Mouse (Mus musculus) retina, adult 2 months (tissue): ENCODE results near the gene Camk2d.

ENCODE experiments used
- DNase-seq: peaks from one replicate; pipeline ENCODE4 v3.0.0-alpha.2; 2012; ENCODE audit warnings: low read depth, low spot score

The Camk2d gene

DNA sequence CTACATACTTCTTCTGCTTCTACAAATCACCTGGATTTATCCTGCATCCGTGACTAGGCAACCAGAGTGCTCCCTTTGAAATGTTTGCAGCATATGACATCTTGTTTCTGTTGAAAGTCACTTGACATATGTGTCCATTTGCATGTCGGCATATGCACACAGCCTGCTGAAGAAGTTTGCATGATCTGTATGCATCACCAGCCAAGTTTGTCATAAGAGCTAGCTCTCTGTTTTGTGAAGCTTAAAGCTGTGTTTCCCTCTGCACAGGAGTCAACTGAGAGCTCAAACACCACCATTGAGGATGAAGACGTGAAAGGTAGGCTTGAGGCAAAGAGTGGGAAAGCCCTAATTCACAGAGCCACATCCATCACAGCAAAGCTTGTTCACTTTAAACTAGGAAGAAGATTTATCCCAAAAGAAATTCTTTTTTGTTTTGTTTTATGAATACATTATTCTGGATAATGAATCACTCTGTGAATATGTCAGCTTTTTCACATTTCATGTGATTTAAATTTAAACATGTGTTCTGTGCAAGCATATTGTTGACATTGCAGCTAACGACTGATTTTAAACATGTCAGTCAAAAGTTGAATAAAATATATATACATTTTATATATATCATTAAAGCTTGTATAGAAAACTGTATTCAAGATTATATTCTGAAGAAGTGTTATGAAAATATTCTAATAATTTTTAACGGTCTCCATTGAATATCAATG lies 214.4 kb downstream of the Camk2d start:
- DNase-seq = no peak

DNA sequence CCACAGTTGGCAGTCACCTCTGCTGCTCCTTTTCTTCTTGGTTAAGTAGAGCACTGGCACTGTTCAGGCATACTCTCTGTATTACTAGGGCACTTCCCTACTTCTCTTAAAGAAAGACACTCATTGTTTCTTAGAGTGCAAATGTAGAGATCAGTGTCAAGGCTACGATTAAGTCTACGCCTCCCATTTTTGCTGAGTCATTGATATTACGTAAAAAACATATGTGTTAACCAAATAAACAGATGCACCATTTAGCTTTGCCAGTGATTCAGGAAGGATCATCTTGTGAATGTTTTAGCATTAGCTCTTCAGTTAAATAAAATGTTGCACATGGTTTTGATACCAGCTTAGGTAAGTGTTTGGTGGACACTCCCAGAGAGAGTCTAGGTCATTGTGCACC lies 215.5 kb downstream of the Camk2d start:
- no peak for DNase-seq

DNA sequence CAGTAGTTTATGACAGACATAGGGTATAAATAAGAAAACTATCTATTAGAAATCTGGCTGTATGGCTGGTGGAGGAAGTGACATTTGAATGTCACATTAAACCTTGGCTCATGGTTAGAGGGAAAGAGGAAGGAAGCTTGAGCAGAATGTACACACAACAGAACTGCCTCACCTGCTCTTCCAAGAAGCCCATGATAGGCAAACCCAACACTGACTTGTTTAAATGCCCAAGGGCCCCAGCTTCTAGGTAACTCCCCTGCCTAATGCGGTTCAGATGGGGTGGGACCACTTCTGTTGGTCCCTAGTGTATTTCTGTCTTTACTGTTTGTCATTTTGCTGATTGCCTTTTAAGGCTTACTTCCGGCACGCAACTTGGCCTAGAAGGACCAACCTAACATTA lies 226.3 kb downstream of the Camk2d start:
- DNase-seq = no peak

DNA sequence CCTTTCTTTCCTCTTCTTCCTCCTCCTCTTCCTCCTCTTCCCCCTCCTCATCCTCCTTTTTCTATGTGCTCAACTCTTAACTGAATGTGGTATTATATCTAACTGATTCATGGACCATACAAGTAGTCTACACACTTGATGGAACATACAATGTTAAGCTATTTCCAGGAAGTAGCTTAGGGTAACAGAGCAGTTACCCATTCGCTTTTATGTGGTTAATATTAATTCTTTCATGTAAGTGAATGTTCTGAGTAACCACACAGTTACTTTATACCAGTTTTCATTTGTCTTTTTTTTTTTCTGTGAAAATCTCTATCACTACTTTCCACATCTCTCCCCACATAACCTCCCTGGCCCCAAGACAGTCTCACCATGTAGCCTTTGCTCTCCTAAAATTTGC lies 228.8 kb downstream of the Camk2d start:
- no peak for DNase-seq

DNA sequence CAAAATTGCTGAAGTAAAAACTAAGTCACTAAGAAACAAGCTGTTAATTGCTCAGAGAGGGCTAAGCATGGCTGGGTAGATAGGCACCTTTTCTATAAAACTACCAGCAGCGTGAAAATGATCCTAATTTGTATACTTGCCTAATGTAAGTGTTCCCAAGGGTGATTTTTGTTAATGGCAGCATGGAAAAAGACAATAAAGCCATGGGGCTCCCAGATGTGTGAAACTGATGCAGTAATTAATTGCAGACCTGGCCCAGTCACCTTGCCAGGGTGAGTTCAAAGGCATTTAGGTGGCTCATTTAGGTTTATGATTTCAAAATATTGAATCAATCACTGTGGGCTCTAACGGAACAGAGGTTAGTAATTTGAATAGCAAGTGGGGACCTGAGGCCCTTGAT lies 230.1 kb downstream of the Camk2d start:
- no peak for DNase-seq

DNA sequence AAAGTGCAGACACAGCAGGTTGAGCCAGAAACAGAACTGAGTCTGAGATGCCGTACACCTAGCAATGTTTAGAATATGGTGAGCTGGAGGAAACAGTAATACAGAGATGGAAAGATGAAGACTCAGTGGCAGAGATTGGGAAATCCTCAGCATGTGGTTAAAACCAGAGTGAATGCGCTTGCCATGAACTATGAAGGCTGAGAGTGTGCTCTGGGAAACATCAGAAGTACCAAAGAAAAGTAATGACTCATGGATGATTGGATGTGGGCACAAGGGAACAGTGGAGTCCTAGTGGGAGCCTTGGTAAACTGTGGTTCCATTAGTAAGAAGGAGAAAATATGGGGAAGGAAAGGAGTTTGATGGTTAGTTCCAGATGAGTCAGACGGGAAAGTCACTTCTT lies 231.8 kb downstream of the Camk2d start:
- DNase-seq = no peak

DNA sequence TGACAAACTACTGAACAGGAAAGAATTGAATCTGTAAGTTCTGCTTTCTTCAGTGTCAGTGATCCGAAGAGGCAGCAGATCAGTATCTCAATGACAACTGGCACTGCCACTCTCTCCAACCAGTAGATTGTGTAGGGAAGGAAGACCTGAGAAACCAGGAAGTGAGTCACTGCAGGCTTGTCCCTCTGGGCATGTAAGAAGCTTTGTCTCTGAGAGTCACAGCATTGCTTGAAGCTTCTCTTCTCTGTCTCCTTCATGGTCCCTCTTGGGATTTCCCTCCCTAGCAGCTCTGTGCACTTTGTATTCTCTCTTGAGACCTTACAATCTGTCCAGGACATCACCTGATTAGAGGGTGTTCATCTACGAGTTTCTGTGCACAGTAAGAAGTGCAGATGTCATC lies 233.7 kb downstream of the Camk2d start:
- DNase-seq = no peak

DNA sequence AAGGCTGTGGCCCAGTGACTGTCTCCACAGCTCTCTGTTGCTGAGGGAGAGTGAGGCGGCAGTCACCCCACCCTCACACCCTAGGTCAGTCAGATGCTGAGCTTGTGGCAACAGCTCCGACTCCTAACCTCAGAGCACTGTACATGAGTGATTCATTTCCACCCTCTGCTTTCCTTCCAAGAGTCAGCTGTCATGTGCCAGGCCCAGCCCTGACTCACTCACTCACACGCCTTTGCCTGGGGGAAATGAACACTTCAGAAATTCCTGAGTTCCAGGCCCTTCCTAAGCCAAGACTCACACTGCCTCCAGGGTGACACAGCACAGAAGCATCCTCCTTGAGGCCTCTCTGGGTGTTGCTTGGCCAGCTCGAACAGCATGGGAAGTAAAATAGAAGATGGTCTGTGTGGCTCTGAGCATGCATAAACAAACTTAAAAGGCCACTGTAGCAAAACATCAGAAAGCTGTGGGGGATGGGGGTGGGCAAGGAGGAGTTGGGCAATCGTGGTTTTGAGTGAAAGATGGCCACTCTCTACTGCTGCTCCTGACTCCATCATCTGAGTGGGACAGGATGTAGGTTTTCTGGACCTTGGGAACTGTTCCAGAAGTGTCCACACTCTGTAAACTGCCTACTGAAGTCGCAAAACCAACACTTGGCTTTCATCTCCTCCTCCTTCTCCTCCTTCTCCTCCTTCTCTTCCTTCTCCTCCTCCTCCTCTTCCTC lies 235.5 kb downstream of the Camk2d start:
- DNase-seq = no peak

DNA sequence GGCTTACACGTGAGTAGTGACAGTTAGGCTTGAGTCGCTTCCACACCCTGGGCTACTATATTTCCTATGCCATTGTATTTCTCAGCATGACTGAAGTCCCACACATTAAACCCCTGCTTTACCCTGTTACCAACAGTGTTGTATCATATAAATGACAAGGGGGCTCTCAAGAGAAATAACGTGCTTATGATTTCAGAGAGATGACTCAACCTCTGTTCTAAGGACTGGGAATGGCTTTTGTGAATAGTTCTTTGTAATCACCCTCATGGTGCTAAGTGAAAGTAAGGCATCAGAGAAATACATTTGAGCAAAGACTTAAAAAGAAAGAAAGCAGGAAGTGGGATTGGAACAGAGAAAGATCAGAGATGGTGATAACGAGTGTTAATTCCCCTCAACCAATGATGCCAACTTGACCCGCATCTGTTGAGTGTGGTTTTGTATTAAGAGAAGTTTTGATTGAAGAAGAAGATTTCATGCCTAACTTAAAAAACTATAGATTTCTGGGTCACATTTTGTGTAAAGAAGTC lies 238.6 kb downstream of the Camk2d start:
- no peak for DNase-seq

DNA sequence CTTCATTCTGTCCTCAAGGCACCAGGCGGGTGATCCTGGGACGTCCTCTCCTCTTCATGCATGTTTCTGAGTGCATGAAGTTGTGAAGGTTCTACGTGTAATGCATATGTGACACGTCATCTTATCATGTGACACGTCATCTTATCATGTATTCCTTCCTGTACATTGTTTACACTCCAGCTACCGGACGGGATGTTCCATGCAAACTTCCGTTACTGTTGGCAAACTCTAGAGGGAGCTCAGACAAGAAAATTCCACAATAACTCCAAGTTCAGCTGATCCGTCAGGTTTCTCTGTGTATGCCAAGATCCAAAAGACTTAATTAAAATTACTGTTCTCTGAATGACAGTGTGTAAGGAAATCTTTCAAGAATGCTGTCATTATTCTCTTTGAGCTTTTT lies 246.7 kb downstream of the Camk2d start:
- DNase-seq = no peak

DNA sequence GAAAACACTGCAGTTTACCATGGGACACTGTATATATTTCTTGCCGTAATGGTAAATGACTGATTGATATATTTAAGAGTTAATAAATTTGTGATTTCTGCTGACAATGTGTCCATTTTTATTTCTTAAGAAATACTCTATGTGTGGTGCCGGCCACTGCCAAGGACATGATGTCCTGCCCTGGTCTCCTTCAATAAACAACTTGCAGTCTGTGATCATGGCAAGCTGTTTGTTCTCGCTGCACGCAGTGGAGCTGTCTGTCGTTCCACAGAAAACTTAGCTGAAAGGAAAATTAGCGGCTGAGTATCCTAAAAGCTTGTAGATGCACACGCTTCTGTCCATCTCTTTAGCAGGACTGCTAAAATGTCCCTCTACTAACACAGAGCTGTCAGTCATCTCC lies 248.7 kb downstream of the Camk2d start:
- no peak for DNase-seq

DNA sequence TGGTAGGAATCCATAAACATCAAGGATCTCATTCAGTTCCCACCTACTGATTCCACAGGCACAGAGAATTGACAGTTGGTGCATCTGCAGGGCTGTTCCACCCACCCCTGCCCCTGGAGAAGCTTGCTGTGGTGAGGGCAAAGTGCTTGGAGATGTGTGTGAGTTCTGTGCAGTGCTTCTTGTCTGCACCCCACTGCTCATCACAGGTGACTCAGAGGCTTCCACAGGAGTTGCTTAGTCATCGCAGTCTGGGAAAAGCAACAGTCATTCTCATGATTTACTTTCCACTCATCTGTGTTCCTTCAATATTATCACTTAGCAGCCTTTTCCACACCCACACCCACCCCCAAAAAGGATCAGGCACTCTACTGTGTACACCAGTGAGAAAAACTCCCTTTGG lies 252.0 kb downstream of the Camk2d start:
- DNase-seq = no peak

DNA sequence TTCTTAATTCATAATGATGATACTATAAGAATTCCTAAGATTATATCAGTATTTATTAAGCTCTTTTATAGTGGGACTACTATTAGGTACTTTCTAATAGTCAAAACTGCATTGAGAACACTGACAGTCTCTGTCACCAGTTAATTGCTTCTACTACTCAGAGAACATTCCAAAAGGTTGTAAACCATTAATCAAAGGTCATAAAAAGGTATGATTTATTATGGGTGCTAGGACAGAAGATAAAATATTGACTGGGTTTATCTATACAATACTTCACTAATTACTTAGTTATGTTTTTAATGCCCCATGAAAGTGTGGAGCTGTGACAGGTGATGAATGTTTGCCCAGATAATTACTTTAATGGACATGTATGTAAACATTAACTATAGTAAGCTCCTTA lies 264.3 kb downstream of the Camk2d start:
- no peak for DNase-seq

DNA sequence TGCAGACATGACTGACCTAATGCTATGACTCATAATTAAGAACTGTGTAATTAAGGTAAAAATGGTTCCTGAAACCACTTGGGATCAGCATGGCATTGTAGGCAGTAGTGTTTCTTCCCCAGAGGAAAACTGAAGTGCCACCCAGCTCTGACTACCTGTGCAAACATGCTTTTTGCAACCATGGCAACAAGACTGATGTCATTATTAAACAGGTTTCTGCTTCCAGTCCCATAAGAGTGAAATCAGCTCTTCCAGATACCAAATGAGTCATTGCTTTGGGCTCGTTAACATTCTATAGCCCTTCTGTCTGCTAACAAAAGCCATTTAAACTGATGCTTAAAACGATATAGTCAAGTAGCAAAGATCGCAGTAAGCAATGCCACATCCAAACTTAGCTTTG lies 273.5 kb downstream of the Camk2d start:
- DNase-seq = no peak

DNA sequence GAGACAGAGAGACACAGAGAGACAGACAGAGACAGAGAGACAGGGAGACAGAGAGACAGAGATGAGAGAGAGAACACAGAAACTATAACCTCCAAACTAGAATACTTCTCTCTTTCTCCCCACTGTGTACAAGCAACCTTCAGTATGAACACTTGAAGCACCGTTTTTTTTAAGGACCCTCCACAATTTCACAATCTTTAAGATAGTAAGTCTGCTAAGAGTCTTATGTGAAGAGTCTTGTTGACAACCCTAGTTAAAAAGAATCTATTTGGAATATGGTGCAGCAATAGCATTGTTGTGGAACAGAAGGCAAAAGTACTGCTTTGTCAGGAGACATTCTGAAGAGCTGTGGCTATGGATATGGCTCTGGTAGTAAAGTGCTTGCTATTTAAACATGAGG lies 274.6 kb downstream of the Camk2d start:
- no peak for DNase-seq

DNA sequence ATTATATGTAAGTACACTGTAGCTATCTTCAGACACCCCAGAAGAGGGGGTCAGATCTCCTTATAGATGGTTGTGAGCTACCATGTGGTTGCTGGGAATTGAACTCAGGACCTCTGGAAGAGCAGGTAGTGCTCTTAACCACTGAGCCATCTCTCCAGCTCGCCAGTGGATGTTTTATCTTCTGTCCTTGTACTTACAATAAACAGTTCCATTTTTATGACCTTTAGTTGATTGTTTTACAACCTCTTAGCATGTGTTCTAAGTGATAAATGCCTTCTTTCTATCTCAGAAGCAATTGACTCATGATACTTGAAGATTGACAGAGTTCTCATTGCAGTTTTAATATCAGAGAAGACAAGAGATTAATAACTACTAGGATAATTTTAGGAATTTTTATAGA lies 282.1 kb downstream of the Camk2d start:
- DNase-seq = no peak

DNA sequence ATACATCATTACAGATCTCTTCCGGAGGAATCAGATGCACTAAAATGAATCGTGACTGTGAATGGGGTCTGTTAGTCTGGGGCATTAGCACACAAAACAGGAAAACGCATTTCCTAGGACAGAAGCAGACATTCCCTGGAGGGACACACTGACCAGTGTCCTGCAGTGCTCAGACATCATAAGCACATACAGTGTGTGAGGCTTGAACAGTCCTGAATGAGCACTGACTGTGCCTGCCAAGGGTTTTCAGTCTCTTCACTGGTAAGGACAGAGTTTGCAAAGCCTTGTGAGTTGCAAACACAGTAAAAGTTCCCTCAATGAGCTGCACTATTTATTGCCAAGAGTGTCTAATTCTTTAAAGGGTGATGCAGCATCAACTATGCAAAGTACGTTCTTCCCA lies 290.0 kb downstream of the Camk2d start:
- no peak for DNase-seq

DNA sequence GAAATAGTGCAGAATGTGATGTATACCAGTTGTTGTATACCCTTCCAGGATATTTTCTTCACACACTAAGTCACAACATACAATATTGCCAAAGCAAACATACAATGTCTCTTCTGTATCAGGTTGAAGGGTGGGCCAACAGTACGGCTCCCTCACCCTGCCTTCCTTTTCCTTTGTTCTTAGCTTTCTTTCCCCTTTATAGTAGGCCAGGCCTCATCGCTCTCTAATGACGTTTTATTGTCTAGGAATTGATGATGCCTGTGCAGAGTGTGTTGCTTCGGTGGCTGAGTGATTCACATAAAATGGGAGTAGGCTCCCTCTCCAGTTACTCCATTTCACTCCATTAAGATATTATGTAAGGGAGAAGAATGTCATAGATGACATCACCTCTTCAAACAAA lies 290.5 kb downstream of the Camk2d start:
- DNase-seq = no peak
